19 mouse cellular contexts compared by ENCODE assay signal in genomic region chr11:44689571-44690264, GRCm38 (mm10).
DNase-seq lines count a peak whose midpoint lies in the region; ATAC-seq and TF ChIP-seq lines count a peak whose summit lies in the region.
"Had no signal": no experiment of that assay in that cellular context is flagged by ENCODE, and none has a peak within 500 bp of the region (broad histone marks: within the 10 kb centered on the region; RNA-seq: fewer than 3 reads in every experiment).

No protein-coding gene starts in this region.

- no peak for TF ChIP-seq CTCF in heart, postnatal 0 days (IDR thresholded peaks at IDR 0.05; ENCODE audit: low read depth)

- no peak for ATAC-seq in heart, postnatal 0 days (ENCODE audit: insufficient read depth, low read depth)
- 0 out of 2 replicates have a peak, but pooled peaks have one; percentile 48 for ATAC-seq in embryonic facial prominence, embryonic 13.5 days (ENCODE audit: insufficient number of reproducible peaks, insufficient read depth, low FRiP score, low TSS enrichment, low read depth)
- ATAC-seq: lung, postnatal 0 days had no signal

- H3K9me3 ChIP-seq in heart, postnatal 0 days (replicated peaks; ENCODE audit: control insufficient read depth, low read length): no peaks in the 10 kb centered on the region
- no peaks in the 10 kb centered on the region for H3K9me3 ChIP-seq in embryonic facial prominence, embryonic 13.5 days
- H3K9me3 ChIP-seq: embryonic facial prominence, embryonic 15.5 days; forebrain, embryonic 10.5 days; kidney, embryonic 15.5 days; neural tube, embryonic 13.5 days had no signal

- H3K27ac ChIP-seq in heart, postnatal 0 days (ENCODE audit: low read depth): peak overlapping the region; percentile 33
- H3K27ac ChIP-seq in embryonic facial prominence, embryonic 13.5 days: no peak overlapping the region
- H3K27ac ChIP-seq: embryonic facial prominence, embryonic 15.5 days; forebrain, embryonic 10.5 days; hindbrain, embryonic 14.5 days; kidney, embryonic 15.5 days; neural tube, embryonic 13.5 days had no signal

- no peak for TF ChIP-seq EP300 in heart, postnatal 0 days (IDR thresholded peaks at IDR 0.05; ENCODE audit: low read depth)

- 61% methylated on average over 7 of the region's 7 CpGs for WGBS in heart, postnatal 0 days
- 47% methylated on average over 7 of the region's 7 CpGs for WGBS in embryonic facial prominence, embryonic 13.5 days

- H3K4me1 ChIP-seq in heart, postnatal 0 days (ENCODE audit: control insufficient read depth, insufficient read depth): peaks cover 8% of the 10 kb centered on the region; the same call in 1 of the 2 replicates
- H3K4me1 ChIP-seq in embryonic facial prominence, embryonic 13.5 days: peaks cover 40% of the 10 kb centered on the region

- no peaks in the 10 kb centered on the region for H3K27me3 ChIP-seq in heart, postnatal 0 days (ENCODE audit: control insufficient read depth, insufficient read depth, low read length)
- H3K27me3 ChIP-seq in embryonic facial prominence, embryonic 13.5 days: no peaks in the 10 kb centered on the region
- H3K27me3 ChIP-seq: embryonic facial prominence, embryonic 15.5 days; kidney, embryonic 15.5 days; neural tube, embryonic 13.5 days had no signal

- H3K9ac ChIP-seq in heart, postnatal 0 days (replicated peaks; ENCODE audit: low read depth, low read length): no peak overlapping the region
- H3K9ac ChIP-seq in embryonic facial prominence, embryonic 13.5 days: no peak overlapping the region
- H3K9ac ChIP-seq: embryonic facial prominence, embryonic 15.5 days; hindbrain, embryonic 14.5 days; kidney, embryonic 15.5 days; neural tube, embryonic 13.5 days had no signal

- intact Hi-C loops in heart, postnatal 10 days (cut with DNase I): no loop called here
- intact Hi-C loops in left cerebral cortex, postnatal 25 days (cut with DNase I): no loop called here

- no peak overlapping the region for H3K4me2 ChIP-seq in heart, postnatal 0 days (ENCODE audit: low read depth, low read length)
- no peak overlapping the region for H3K4me2 ChIP-seq in embryonic facial prominence, embryonic 13.5 days
- H3K4me2 ChIP-seq: embryonic facial prominence, embryonic 15.5 days; hindbrain, embryonic 14.5 days; kidney, embryonic 15.5 days; midbrain, embryonic 11.5 days; neural tube, embryonic 13.5 days had no signal

- H3K4me3 ChIP-seq in heart, postnatal 0 days (ENCODE audit: low read depth, low read length): no peak overlapping the region
- H3K4me3 ChIP-seq in embryonic facial prominence, embryonic 13.5 days: no peak overlapping the region
- H3K4me3 ChIP-seq: embryonic facial prominence, embryonic 15.5 days; forebrain, embryonic 10.5 days; kidney, embryonic 15.5 days; neural tube, embryonic 13.5 days had no signal

- DNase-seq in cerebellum, adult 8-10 months: peak; percentile 18
- DNase-seq in cerebellum, postnatal 14 days: no peak
- DNase-seq in heart, postnatal 0 days (ENCODE audit: low spot score): no peak
- DNase-seq in heart, postnatal 10 days: no peak
- peak; percentile 70 for DNase-seq in brain, adult 2 months (ENCODE audit: low read depth, low spot score)
- no peak for DNase-seq in left cerebral cortex, postnatal 25 days (ENCODE audit: low spot score in 2 of 2)
- DNase-seq: adrenal gland, adult 8-10 months; gastrocnemius, postnatal 10 days; liver; right cerebral cortex, postnatal 14 days; thymus, postnatal 36 days had no signal

- H3K36me3 ChIP-seq in heart, postnatal 0 days (replicated peaks; ENCODE audit: control insufficient read depth, insufficient read depth, low read length): no peaks in the 10 kb centered on the region
- no peaks in the 10 kb centered on the region for H3K36me3 ChIP-seq in embryonic facial prominence, embryonic 13.5 days
- H3K36me3 ChIP-seq: embryonic facial prominence, embryonic 15.5 days; forebrain, embryonic 10.5 days; kidney, embryonic 15.5 days; neural tube, embryonic 13.5 days had no signal

Comparison
In these comparisons a context has a peak if more than half of its experiments do, and no peak if none do; other contexts are left out.
1. DNase-seq: peak in cerebellum, adult 8-10 months (single experiment) and brain, adult 2 months (single experiment); none in cerebellum, postnatal 14 days (0 of 2), heart, postnatal 0 days (single experiment), heart, postnatal 10 days (0 of 2) and left cerebral cortex, postnatal 25 days (0 of 2).